Mouse (Mus musculus) stomach, postnatal 0 days (tissue): ENCODE measurements at regions not wholly inside any gene's neighbourhood (a gene's known extent, or its start where the extent isn't known, plus 50 kb on each side); places are given as distances from the start of the nearest gene placed in this dataset.

Source experiments
- CTCF ChIP-seq: IDR thresholded peaks from 2 replicates; pipeline ENCODE4 v1.5.1; 2016; ENCODE audit warnings: antibody characterized with exemption, low read depth, mild to moderate bottlenecking, moderate library complexity
- EP300 ChIP-seq: optimal IDR thresholded peaks from 2 replicates; pipeline ENCODE3; 2016; ENCODE audit warnings: antibody characterized with exemption

DNA sequence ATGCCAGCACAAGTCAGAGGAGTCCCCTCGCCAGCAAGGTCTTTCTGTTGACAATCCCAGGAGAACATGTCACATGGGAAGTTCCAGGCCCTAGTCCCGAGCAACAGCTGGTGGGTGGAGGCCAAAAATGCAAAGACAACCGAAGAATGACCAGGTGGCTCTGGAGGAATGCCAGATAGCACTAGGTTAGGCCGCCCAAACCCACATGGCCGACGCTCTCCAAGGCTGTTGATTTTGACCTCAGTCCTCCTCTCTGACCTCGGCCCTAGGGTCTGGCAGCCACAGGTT lies 76.4 kb downstream of the Rpl14 start:
- TF ChIP-seq EP300 (no peak), CTCF (no peak)
